Mouse (Mus musculus): ENCODE measurements around the gene Wbp11.
"Not testable (repeated sequence)": the region's sequence is repeated elsewhere in the genome, so short reads cannot be mapped to it uniquely, and the experiment has no call there.

The Wbp11 gene

DNA sequence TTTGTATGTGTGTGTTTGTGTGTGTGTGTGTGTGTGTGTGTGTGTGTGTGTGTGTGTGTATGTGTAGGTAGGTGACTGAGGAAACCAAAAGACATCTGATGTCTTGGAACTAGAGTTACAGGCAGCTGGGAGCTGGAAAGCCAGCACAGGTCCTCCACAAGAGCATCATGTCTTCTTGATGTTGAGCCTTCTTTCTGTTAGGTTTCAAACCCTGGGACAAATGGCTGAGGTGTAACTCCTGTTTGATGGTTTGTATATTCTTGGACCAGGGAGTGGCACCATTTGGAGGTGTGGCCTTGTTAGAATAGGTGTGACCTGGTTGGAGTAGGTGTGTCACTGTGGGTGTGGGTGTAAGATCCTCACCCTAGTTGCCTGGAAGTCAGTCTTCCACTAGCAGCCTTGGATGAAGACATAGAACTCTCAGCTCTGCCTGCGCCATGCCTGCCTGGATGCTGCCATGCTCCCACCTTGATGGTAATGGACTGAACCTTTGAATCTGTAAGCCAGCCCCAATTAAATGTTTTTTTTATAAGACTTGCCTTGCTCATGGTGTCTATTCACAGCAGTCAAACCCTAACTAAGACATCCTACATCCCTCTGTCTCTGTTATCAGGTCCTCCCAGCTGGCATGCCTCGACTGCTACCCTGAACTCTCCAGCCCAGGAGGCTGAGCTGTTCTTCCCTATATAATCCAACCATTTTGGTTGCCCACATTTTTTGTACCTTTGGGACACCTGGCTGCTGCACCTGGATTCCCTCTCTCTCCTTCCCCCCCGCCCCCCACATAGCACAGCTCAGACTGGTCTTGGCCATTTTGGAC is 29.9 kb downstream of the Wbp11 start:
- POLR2A ChIA-PET, result interaction anchor here in 2 of 4 experiments (1.6 to 7.4 kb wide), 2 partner anchors 10 kb away, joined by 7 to 53 read pairs; partner anchors contain the start of gene H2afj (in 2 of the 2)
- CTCF ChIA-PET, result not testable (repeated sequence)

DNA sequence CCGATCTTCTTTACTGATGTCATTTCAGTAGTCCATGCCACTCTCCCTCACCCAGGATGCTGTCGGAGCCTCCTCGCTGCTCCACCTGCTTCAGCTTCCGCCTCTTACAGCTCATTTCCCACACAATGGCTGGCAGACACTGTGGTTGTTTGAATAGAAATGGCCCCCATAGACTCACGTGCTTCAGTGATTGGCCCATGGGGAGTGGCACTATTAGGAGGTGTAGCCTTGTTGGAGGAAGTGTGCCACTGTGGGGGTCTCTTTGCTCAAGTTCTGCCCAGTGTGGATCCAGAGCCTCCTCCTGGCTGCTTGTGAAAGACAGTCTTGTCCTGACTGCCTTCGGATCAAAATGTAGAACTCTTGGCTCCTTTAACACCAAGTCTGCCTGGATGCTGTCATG is 32.2 kb downstream of the Wbp11 start:
- CTCF ChIA-PET, result no interaction called here
- POLR2A ChIA-PET, result interaction anchor here (0.6 to 7.4 kb wide), 10 partner anchors 8 to 237 kb away, joined by 3 to 78 read pairs (median 4); partner anchors contain the start of genes Hist4h4 (in 4 of the 4), H2afj (in 2 of the 4) and Wbp11 (in 1 of the 4)

DNA sequence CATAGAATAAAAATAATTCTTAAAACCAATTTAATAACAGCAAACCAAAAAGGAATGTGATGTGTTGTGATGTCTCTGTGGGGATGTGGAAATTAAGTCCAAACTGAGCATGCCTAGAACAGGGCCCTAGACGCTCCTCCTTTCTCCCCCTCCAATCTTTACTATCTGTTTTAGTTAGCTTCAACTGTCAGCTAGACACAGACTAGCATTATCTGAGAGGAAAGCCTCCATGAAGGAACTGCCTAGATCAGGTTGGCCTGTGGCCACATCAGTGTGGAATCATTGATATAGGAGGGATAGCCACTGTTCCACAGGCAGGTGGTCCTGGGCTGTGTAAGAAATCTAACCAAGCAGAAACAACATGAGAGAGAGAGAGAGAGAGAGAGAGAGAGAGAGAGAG is 32.9 kb downstream of the Wbp11 start:
- POLR2A ChIA-PET, result interaction anchor here (0.6 to 7.4 kb wide), 8 partner anchors 9 to 236 kb away, joined by 3 to 78 read pairs (median 18); partner anchors contain the start of genes Hist4h4 (in 4 of the 4), H2afj (in 1 of the 4) and Wbp11 (in 1 of the 4)

GRCm38 (mm10) chr6:136793831-136794525 is 34.1 kb downstream of the Wbp11 start:
- POLR2A ChIA-PET, result interaction anchor here (0.6 to 7.4 kb wide), 8 partner anchors 10 to 324 kb away, joined by 3 to 78 read pairs (median 20); partner anchors contain the start of genes Hist4h4 (in 4 of the 4) and H2afj (in 2 of the 4)
- CTCF ChIA-PET, result no interaction called here

More for the DNA sequence above, 32.9 kb downstream of the Wbp11 start:
- CTCF ChIA-PET, result no interaction called here

- ChIA-PET CTCF (no interaction called here), POLR2A (interaction anchor here (0.5 to 7.4 kb wide), 8 partner anchors 11 to 323 kb away, joined by 3 to 78 read pairs (median 20); partner anchors contain the start of genes Hist4h4 (in 4 of the 4) and H2afj (in 2 of the 4))
These were observed 34.9 kb downstream of the Wbp11 start for GRCm38 (mm10) chr6:136792884-136793758.

DNA sequence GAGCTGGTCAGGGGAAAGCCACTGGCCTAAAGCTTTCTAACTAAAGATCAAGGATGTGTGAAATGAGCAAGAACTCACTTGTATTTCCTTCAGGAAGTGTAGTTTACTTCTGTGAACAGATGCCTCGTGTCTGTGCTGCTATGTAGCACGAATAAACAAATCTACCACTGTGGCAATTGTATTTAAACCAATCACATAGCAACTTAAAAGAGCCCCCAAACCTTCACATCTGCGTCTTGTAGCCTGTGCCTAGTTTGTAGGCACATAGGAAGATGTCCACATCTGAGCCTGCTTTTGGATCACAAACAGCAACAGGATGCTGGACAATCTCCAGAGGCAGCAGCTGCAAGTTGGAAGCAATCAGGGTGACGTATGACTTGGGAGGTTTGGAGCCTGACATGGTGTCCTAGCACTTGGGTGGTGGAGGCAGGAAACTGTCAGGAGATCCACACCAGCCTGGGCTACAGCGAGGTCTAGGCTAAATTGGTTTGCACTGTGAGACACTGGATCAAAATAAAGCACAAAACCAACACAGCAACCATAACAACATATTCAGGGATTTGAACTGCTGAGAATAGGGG is 38.6 kb downstream of the Wbp11 start:
- ChIA-PET POLR2A (interaction anchor here in 3 of 4 experiments (0.6 to 3.1 kb wide), 5 partner anchors 14 to 235 kb away, joined by 3 to 25 read pairs (median 6); partner anchors contain the start of gene Hist4h4 (in 2 of the 3)), CTCF (no interaction called here)

GRCm38 (mm10) chr6:136782761-136783160 is 45.3 kb downstream of the Wbp11 start:
- ChIA-PET POLR2A (interaction anchor here in 3 of 4 experiments (0.6 to 4.8 kb wide), 6 partner anchors 21 to 198 kb away, joined by 4 to 40 read pairs (median 6); partner anchors contain the start of genes Hist4h4 (in 2 of the 3) and H2afj (in 1 of the 3)), CTCF (interaction anchor here in 1 of 4 experiments (0.7 kb wide), 1 partner anchor 142 kb away, joined by 3 read pairs; no protein-coding TSS in a partner anchor)

DNA sequence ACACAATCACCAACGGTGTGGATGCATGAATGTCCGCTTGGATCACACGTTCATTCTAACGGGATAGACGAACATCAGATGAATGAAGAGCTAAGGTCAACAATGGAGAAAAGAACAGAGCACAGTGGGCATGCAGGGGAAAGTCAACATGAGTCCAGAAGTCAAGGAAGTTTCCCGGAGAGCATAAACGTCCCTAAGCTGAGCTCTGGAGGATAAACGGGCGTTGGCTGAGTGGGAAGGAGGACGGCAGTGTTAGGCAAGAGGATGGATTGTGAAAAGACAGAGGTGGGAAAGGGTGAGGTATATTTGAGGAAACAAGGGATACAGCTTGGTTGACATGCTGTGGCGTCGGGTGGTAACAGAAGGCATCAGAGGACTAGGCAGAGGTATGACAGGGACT is 45.9 kb downstream of the Wbp11 start:
- ChIA-PET POLR2A (interaction anchor here in 3 of 4 experiments (0.6 to 4.8 kb wide), 8 partner anchors 21 to 198 kb away, joined by 3 to 40 read pairs (median 5); partner anchors contain the start of genes Hist4h4 (in 3 of the 3) and H2afj (in 1 of the 3)), CTCF (interaction anchor here in 2 of 4 experiments (0.7 to 0.9 kb wide), 2 partner anchors 84 to 142 kb away, joined by 3 read pairs; no protein-coding TSS in a partner anchor)

GRCm38 (mm10) chr6:136781377-136781986 is 46.6 kb downstream of the Wbp11 start, which contains the start of gene Gucy2c:
Gucy2c (minus strand) TSS chr6:136781765.
- ChIA-PET CTCF (interaction anchor here in 2 of 4 experiments (0.6 to 0.9 kb wide), 2 partner anchors 23 to 83 kb away, joined by 3 read pairs; partner anchors contain the start of gene Hist4h4 (in 1 of the 2)), POLR2A (interaction anchor here in 3 of 4 experiments (0.6 to 4.8 kb wide), 8 partner anchors 22 to 126 kb away, joined by 3 to 40 read pairs (median 5); partner anchors contain the start of genes Hist4h4 (in 3 of the 3) and H2afj (in 1 of the 3))

- CTCF ChIA-PET, result no interaction called here
- POLR2A ChIA-PET, result interaction anchor here in 1 of 4 experiments (1.3 kb wide), 1 partner anchor 27 kb away, joined by 8 read pairs; the partner anchor contains the start of gene Hist4h4
These were observed 51.6 kb downstream of the Wbp11 start for GRCm38 (mm10) chr6:136776392-136776791.

DNA sequence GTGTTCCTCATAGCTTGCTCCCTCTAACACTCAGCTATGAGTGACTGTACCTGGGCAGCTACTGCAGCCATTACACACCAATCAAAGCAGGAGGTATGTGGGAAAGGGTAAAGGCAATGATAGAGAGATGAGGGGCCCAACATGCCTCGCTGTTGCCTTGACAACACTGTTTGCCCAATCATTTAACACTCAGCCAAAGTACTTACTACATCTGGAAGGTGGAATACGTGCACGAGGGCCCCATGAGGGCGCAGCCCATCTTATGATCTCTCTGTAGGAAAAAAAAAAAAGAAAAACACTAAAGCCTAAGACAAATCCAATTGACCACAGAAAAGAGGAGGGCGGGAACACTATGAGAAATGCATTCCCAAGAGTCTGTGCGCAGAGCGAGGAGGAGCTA is 58.2 kb downstream of the Wbp11 start:
- CTCF ChIA-PET, result interaction anchor here in 1 of 4 experiments (0.6 kb wide), 1 partner anchor 198 kb away, joined by 3 read pairs; no protein-coding TSS in a partner anchor
- POLR2A ChIA-PET, result no interaction called here

DNA sequence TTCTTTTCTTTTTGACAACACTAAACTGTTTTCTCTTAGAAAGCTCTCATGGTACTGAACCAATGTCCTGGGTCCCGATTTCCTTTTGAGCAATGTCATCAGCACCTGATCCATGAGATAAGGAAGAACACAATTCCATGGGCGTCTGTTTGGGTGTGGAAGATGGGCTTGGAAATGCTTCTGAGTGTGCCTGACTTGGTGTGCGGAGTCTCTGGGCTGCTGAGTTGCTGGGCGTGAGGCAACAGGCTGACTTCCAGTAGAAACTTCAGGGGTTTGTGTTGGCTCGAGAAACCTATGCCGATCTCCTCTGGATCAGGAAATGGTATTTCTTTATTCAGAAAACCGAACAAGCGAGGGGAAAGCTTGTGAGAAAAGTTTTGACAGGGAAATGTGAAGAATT is 58.9 kb downstream of the Wbp11 start:
- POLR2A ChIA-PET, result no interaction called here
- CTCF ChIA-PET, result no interaction called here

DNA sequence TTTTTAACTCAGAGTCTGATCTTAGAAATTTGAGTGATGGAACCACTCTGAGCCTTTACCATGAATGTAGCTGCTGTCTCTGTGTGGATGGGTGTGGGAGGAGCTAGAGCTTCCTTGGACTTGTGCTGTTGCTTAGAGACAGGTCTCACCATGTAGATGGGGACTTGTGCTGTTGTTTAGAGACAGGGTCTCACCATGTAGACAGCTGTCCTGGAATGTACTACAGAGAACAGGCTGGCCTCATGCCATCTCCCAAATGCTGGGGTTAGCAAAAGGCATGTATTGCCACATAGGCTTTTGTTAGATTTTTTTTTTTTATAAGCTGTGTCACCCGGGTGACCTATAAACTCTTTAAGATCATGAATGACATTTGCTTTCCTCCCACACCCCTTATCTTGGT is 64.1 kb downstream of the Wbp11 start:
- ChIA-PET POLR2A (interaction anchor here in 1 of 4 experiments (1.6 kb wide), 1 partner anchor 41 kb away, joined by 5 read pairs; the partner anchor contains the start of gene Hist4h4), CTCF (no interaction called here)
